Mouse (Mus musculus) R1 (cell line): ENCODE data around the gene Scn9a.

Source experiments
- DNase-seq: peaks from one replicate; pipeline ENCODE4 v3.0.0-alpha.2; 2018; ENCODE audit warnings: low read depth, low spot score

Scn9a gene

GRCm38 (mm10) chr2:66634580-66635359 is at the start of gene Scn9a:
Gene Scn9a, minus strand, starts transcription at chr2:66634962.
- DNase-seq: peak; percentile 72

- no peak for DNase-seq
Observed at GRCm38 (mm10) chr2:66661988-66662387, 27.2 kb upstream of the Scn9a start.

- DNase-seq: no peak
Observed at GRCm38 (mm10) chr2:66656430-66656829, 21.7 kb upstream of the Scn9a start.

- no peak for DNase-seq
Observed at GRCm38 (mm10) chr2:66655431-66655830, 20.7 kb upstream of the Scn9a start.

GRCm38 (mm10) chr2:66644384-66644783 is 9.6 kb upstream of the Scn9a start:
- peak; percentile 18 for DNase-seq

GRCm38 (mm10) chr2:66632728-66633127 is 2.0 kb downstream of the Scn9a start:
- DNase-seq: no peak

GRCm38 (mm10) chr2:66611091-66611490 is 23.7 kb downstream of the Scn9a start:
- DNase-seq: no peak

- no peak for DNase-seq
Observed at GRCm38 (mm10) chr2:66597313-66597712, 37.4 kb downstream of the Scn9a start.

GRCm38 (mm10) chr2:66596145-66596544 is 38.6 kb downstream of the Scn9a start:
- DNase-seq: no peak

GRCm38 (mm10) chr2:66590151-66590550 is 44.6 kb downstream of the Scn9a start:
- DNase-seq: no peak

GRCm38 (mm10) chr2:66580026-66580808 is 54.5 kb downstream of the Scn9a start:
- DNase-seq: peak; percentile 7

GRCm38 (mm10) chr2:66548254-66548653 is 86.5 kb downstream of the Scn9a start:
- DNase-seq: no peak

GRCm38 (mm10) chr2:66519966-66520365 is 114.8 kb downstream of the Scn9a start:
- DNase-seq: peak; percentile 64

GRCm38 (mm10) chr2:66511424-66511823 is 123.3 kb downstream of the Scn9a start:
- no peak for DNase-seq

- no peak for DNase-seq
Observed at GRCm38 (mm10) chr2:66508032-66508431, 126.7 kb downstream of the Scn9a start.

GRCm38 (mm10) chr2:66507616-66508015 is 127.1 kb downstream of the Scn9a start:
- no peak for DNase-seq

GRCm38 (mm10) chr2:66502158-66502557 is 132.6 kb downstream of the Scn9a start:
- DNase-seq: no peak

GRCm38 (mm10) chr2:66494556-66494955 is 140.2 kb downstream of the Scn9a start:
- no peak for DNase-seq

GRCm38 (mm10) chr2:66478395-66478794 is 156.4 kb downstream of the Scn9a start:
- DNase-seq: no peak

GRCm38 (mm10) chr2:66473181-66473822 is 161.5 kb downstream of the Scn9a start:
- DNase-seq: peak; percentile 5

- no peak for DNase-seq
Observed at GRCm38 (mm10) chr2:66465484-66465883, 169.3 kb downstream of the Scn9a start.

- no peak for DNase-seq
Observed at GRCm38 (mm10) chr2:66464874-66465458, 169.8 kb downstream of the Scn9a start.
